Mouse (Mus musculus) heart, adult 18-20 months (tissue): ENCODE measurements around the gene Sesn1. TPM values are rescaled to one million over a fixed set of nuclear protein-coding genes. Genes with fewer than 3 reads are reported as not detected.
"Not testable (repeated sequence)": the region's sequence is repeated elsewhere in the genome, so short reads cannot be mapped to it uniquely, and the experiment has no call there.

Experiments used
- DNase-seq, 2 experiments: peaks; one replicate each; pipeline ENCODE4 v3.0.0; 2021 to 2022; ENCODE audit warnings: mixed read lengths in 1 of 2
- total RNA-seq, 2 experiments: library from RNA; stranded (reverse); gene quantifications; 2 replicates each; pipeline ENCODE4 v1.2.3; 2021

The Sesn1 gene
- total RNA-seq, 2 experiments from 2014 or later: 135 to 156 TPM

GRCm38 (mm10) chr10:41821171-41821570 is 11.4 kb downstream of the Sesn1 start:
- DNase-seq: no peak

GRCm38 (mm10) chr10:41822573-41823281 is 13.0 kb downstream of the Sesn1 start:
- DNase-seq: peak in 1 of 2 experiments; percentile 44

GRCm38 (mm10) chr10:41823282-41823675 is 13.5 kb downstream of the Sesn1 start:
- not testable (repeated sequence) for DNase-seq

- DNase-seq: no peak
These were observed 14.2 kb downstream of the Sesn1 start for GRCm38 (mm10) chr10:41823916-41824315.

- DNase-seq: no peak
These were observed 15.3 kb downstream of the Sesn1 start for GRCm38 (mm10) chr10:41825041-41825440.

GRCm38 (mm10) chr10:41825996-41826395 is 16.3 kb downstream of the Sesn1 start:
- DNase-seq: no peak

- DNase-seq: no peak
These were observed 16.9 kb downstream of the Sesn1 start for GRCm38 (mm10) chr10:41826526-41827116.

- DNase-seq: no peak
These were observed 18.0 kb downstream of the Sesn1 start for GRCm38 (mm10) chr10:41827784-41828183.

GRCm38 (mm10) chr10:41829191-41829590 is 19.5 kb downstream of the Sesn1 start:
- no peak for DNase-seq

- no peak for DNase-seq
These were observed 20.2 kb downstream of the Sesn1 start for GRCm38 (mm10) chr10:41829980-41830379.

- no peak for DNase-seq
These were observed 20.7 kb downstream of the Sesn1 start for GRCm38 (mm10) chr10:41830445-41830844.

- peak; percentile 76 to 87 for DNase-seq
These were observed 21.3 kb downstream of the Sesn1 start for GRCm38 (mm10) chr10:41830851-41831522.

GRCm38 (mm10) chr10:41832191-41832590 is 22.5 kb downstream of the Sesn1 start:
- DNase-seq: no peak

GRCm38 (mm10) chr10:41834131-41834530 is 24.4 kb downstream of the Sesn1 start:
- DNase-seq: no peak

GRCm38 (mm10) chr10:41838911-41839310 is 29.2 kb downstream of the Sesn1 start:
- DNase-seq: no peak

- peak in 1 of 2 experiments; percentile 16 for DNase-seq
These were observed 38.0 kb downstream of the Sesn1 start for GRCm38 (mm10) chr10:41847737-41848136.

- no peak for DNase-seq
These were observed 39.0 kb downstream of the Sesn1 start for GRCm38 (mm10) chr10:41848721-41849120.

GRCm38 (mm10) chr10:41859820-41860219 is 50.1 kb downstream of the Sesn1 start:
- DNase-seq: no peak

GRCm38 (mm10) chr10:41860275-41860688 is 50.5 kb downstream of the Sesn1 start:
- peak in 1 of 2 experiments; percentile 16 for DNase-seq

- no peak for DNase-seq
These were observed 53.3 kb downstream of the Sesn1 start for GRCm38 (mm10) chr10:41863053-41863452.

- peak; percentile 64 to 70 for DNase-seq
These were observed 56.5 kb downstream of the Sesn1 start for GRCm38 (mm10) chr10:41866069-41866837.

- DNase-seq: no peak
These were observed 57.1 kb downstream of the Sesn1 start for GRCm38 (mm10) chr10:41866838-41867154.

- no peak for DNase-seq
These were observed 58.2 kb downstream of the Sesn1 start for GRCm38 (mm10) chr10:41867956-41868355.
